Mouse (Mus musculus) splenic B cell, adult 2 months (primary cell): Measurements from ENCODE around the gene Ak3.

Source experiments
- DNase-seq: peaks from one replicate; pipeline ENCODE4 v3.0.0-alpha.2; 2011; ENCODE audit warnings: low read depth, low spot score
- H3K27me3 ChIP-seq: 2 replicates; pipeline ENCODE4 v1.6.1; 2012; ENCODE audit warnings: mild to moderate bottlenecking, low read length, moderate library complexity, mixed read lengths; ENCODE audit not compliant: control insufficient read depth, poor library complexity, insufficient read depth, severe bottlenecking
- H3K36me3 ChIP-seq: 2 replicates; pipeline ENCODE4 v1.6.1; 2012; ENCODE audit warnings: mild to moderate bottlenecking, low read length, moderate library complexity, mixed read lengths; ENCODE audit not compliant: control insufficient read depth, poor library complexity, insufficient read depth, severe bottlenecking

The Ak3 gene

GRCm38 (mm10) chr19:29047334-29048170, at the start of gene Ak3:
Gene Ak3, minus strand, starts transcription at chr19:29047961.
- Histone ChIP-seq H3K27me3 (no peaks in the 10 kb centered on the region), H3K36me3 (no peaks in the 10 kb centered on the region)
- DNase-seq: peak; percentile 68

GRCm38 (mm10) chr19:29092194-29092593, 44.4 kb upstream of the Ak3 start:
- Histone ChIP-seq H3K36me3 (no peaks in the 10 kb centered on the region), H3K27me3 (no peaks in the 10 kb centered on the region)
- no peak for DNase-seq

GRCm38 (mm10) chr19:29088628-29089027, 40.9 kb upstream of the Ak3 start:
- DNase-seq: no peak
- Histone ChIP-seq H3K27me3 (no peaks in the 10 kb centered on the region), H3K36me3 (no peaks in the 10 kb centered on the region)

GRCm38 (mm10) chr19:29074802-29075201, 27.0 kb upstream of the Ak3 start:
- DNase-seq: no peak
- Histone ChIP-seq H3K36me3 (no peaks in the 10 kb centered on the region), H3K27me3 (no peaks in the 10 kb centered on the region)

GRCm38 (mm10) chr19:29069195-29069594, 21.4 kb upstream of the Ak3 start:
- no peaks in the 10 kb centered on the region for H3K36me3 ChIP-seq
- DNase-seq: no peak
- H3K27me3 ChIP-seq: no peaks in the 10 kb centered on the region

- Histone ChIP-seq H3K27me3 (no peaks in the 10 kb centered on the region), H3K36me3 (no peaks in the 10 kb centered on the region)
- peak; percentile 89 for DNase-seq
Observed at GRCm38 (mm10) chr19:29066981-29067471, 19.3 kb upstream of the Ak3 start.

GRCm38 (mm10) chr19:29064451-29065102, 16.8 kb upstream of the Ak3 start:
- no peaks in the 10 kb centered on the region for H3K36me3 ChIP-seq
- no peak for DNase-seq
- no peaks in the 10 kb centered on the region for H3K27me3 ChIP-seq

GRCm38 (mm10) chr19:29063577-29064363, 16.0 kb upstream of the Ak3 start:
- DNase-seq: peak; percentile 95
- H3K27me3 ChIP-seq: no peaks in the 10 kb centered on the region
- no peaks in the 10 kb centered on the region for H3K36me3 ChIP-seq

- DNase-seq: no peak
- Histone ChIP-seq H3K36me3 (no peaks in the 10 kb centered on the region), H3K27me3 (no peaks in the 10 kb centered on the region)
Observed at GRCm38 (mm10) chr19:29063009-29063408, 15.2 kb upstream of the Ak3 start.

- no peaks in the 10 kb centered on the region for H3K36me3 ChIP-seq
- no peak for DNase-seq
- H3K27me3 ChIP-seq: no peaks in the 10 kb centered on the region
Observed at GRCm38 (mm10) chr19:29060299-29060698, 12.5 kb upstream of the Ak3 start.

- no peaks in the 10 kb centered on the region for H3K36me3 ChIP-seq
- H3K27me3 ChIP-seq: no peaks in the 10 kb centered on the region
- peak; percentile 24 for DNase-seq
Observed at GRCm38 (mm10) chr19:29059688-29060087, 11.9 kb upstream of the Ak3 start.

GRCm38 (mm10) chr19:29058741-29059140, 11.0 kb upstream of the Ak3 start:
- Histone ChIP-seq H3K36me3 (no peaks in the 10 kb centered on the region), H3K27me3 (no peaks in the 10 kb centered on the region)
- no peak for DNase-seq

GRCm38 (mm10) chr19:29055469-29055868, 7.7 kb upstream of the Ak3 start:
- no peak for DNase-seq
- no peaks in the 10 kb centered on the region for H3K36me3 ChIP-seq

GRCm38 (mm10) chr19:29054594-29054993, 6.8 kb upstream of the Ak3 start:
- H3K27me3 ChIP-seq: no peaks in the 10 kb centered on the region
- DNase-seq: no peak
- H3K36me3 ChIP-seq: no peaks in the 10 kb centered on the region

More at GRCm38 (mm10) chr19:29055469-29055868, 7.7 kb upstream of the Ak3 start:
- no peaks in the 10 kb centered on the region for H3K27me3 ChIP-seq

- no peak for DNase-seq
- Histone ChIP-seq H3K27me3 (no peaks in the 10 kb centered on the region), H3K36me3 (no peaks in the 10 kb centered on the region)
Observed at GRCm38 (mm10) chr19:29052786-29053185, 5.0 kb upstream of the Ak3 start.
